Mouse (Mus musculus) heart, embryonic 11.5 days (tissue): ENCODE results near the gene H2-Ob. TPM values are rescaled to one million over a fixed set of nuclear protein-coding genes. Genes with fewer than 3 reads are reported as not detected.

Experiments used
- ATAC-seq: fragments of 200-750 bp; cut with Nextera tagmentation; replicated peaks from 2 replicates; pipeline ENCODE4 v1.8.0; 2017; ENCODE audit warnings: moderate library complexity; ENCODE audit not compliant: insufficient number of reproducible peaks, low FRiP score, low TSS enrichment
- H3K27ac ChIP-seq: fragments of 300-500 bp; sonication (generic); 2 replicates; pipeline ENCODE4 v1.5.1; 2014; ENCODE audit warnings: mild to moderate bottlenecking, low read depth, low read length
- H3K27me3 ChIP-seq: fragments of 300-500 bp; sonication (generic); 2 replicates; pipeline ENCODE4 v1.6.1; 2014; ENCODE audit warnings: mild to moderate bottlenecking, low read length, mixed read lengths; ENCODE audit not compliant: control insufficient read depth, insufficient read depth
- H3K36me3 ChIP-seq: fragments of 300-500 bp; sonication (generic); 2 replicates; pipeline ENCODE4 v1.6.1; 2014; ENCODE audit warnings: mild to moderate bottlenecking, low read length, moderate library complexity, mixed read lengths; ENCODE audit not compliant: control insufficient read depth, insufficient read depth
- H3K4me1 ChIP-seq: fragments of 300-500 bp; sonication (generic); 2 replicates; pipeline ENCODE4 v1.6.1; 2014; ENCODE audit warnings: low read length; ENCODE audit not compliant: control insufficient read depth, insufficient read depth
- H3K4me2 ChIP-seq: fragments of 300-500 bp; sonication (generic); 2 replicates; pipeline ENCODE4 v1.6.1; 2014; ENCODE audit warnings: mild to moderate bottlenecking, moderate library complexity
- H3K4me3 ChIP-seq: fragments of 300-500 bp; sonication (generic); 2 replicates; pipeline ENCODE4 v1.5.1; 2014; ENCODE audit warnings: low read depth, low read length
- H3K9ac ChIP-seq: fragments of 300-500 bp; sonication (generic); 2 replicates; pipeline ENCODE4 v1.6.1; 2014; ENCODE audit warnings: mild to moderate bottlenecking, low read depth, low read length, moderate library complexity
- H3K9me3 ChIP-seq: fragments of 300-500 bp; sonication (generic); replicated peaks from 2 replicates; pipeline ENCODE4 v1.6.1; 2016; ENCODE audit warnings: low read length; ENCODE audit not compliant: control insufficient read depth
- WGBS: fragments of 180-500 bp; shearing (Covaris S2); extraction: QIAGEN DNeasy Blood & Tissue Kit; methylation state at CpG from one replicate; pipeline ENCODE4 v1.1.7; 2014; ENCODE audit not compliant: insufficient replicate concordance; 5-methylcytosine and 5-hydroxymethylcytosine counted together
- polyA plus RNA-seq: library from polyadenylated mRNA; unstranded; fragments of >200 nt; fragmentation: Nextera tagmentation; extraction: Ambion mirVana; gene quantifications from 2 replicates; pipeline ENCODE4 v1.2.1, GENCODE M21; 2014

Gene H2-Ob
- polyA plus RNA-seq, 1 experiment from 2014 or later = not detected

- H3K27me3 ChIP-seq = peaks cover 4% of the 10 kb centered on the region; the same call in 1 of the 2 replicates
- no peaks in the 10 kb centered on the region for H3K4me1 ChIP-seq
- no peak overlapping the region for H3K9ac ChIP-seq
- H3K27ac ChIP-seq = no peak overlapping the region
- ATAC-seq = no peak
- H3K4me3 ChIP-seq = no peak overlapping the region
- H3K36me3 ChIP-seq = no peaks in the 10 kb centered on the region
- 0 out of 2 replicates have a peak, but pooled peaks cover 5% of the 10 kb centered on the region for H3K9me3 ChIP-seq
- H3K4me2 ChIP-seq = no peak overlapping the region
- 63% methylated on average over 10 of the region's 10 CpGs for WGBS
Measured at GRCm38 (mm10) chr17:34239601-34240041, 918 bp downstream of the H2-Ob start.

DNA sequence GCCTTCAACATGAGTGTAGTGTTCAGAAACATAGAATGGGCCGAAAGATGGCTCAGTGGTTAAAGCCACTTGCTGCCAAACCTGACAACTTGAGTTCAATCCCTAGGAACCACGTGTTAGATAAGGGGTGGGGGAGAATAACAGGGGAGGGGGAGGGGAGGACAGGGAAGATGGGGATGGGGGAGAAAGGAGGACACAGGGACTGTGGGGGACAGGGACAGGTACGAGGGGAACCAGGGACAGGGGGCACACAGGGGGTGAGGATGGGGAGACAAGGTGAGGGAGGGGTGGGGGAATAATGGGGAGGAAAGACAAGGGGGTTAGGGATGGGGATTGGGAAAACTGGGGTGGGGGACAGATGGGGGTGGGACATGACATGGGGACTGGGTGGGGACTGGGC is 1.7 kb downstream of the H2-Ob start:
- 0 out of 2 replicates have a peak, but pooled peaks cover 5% of the 10 kb centered on the region for H3K9me3 ChIP-seq
- H3K27ac ChIP-seq = no peak overlapping the region
- no peak overlapping the region for H3K4me3 ChIP-seq
- no peaks in the 10 kb centered on the region for H3K4me1 ChIP-seq
- no peak overlapping the region for H3K9ac ChIP-seq
- WGBS = 62% methylated on average over 3 of the region's 3 CpGs
- H3K27me3 ChIP-seq = peaks cover 4% of the 10 kb centered on the region; the same call in 1 of the 2 replicates
- no peaks in the 10 kb centered on the region for H3K36me3 ChIP-seq
- no peak overlapping the region for H3K4me2 ChIP-seq
- no peak for ATAC-seq

DNA sequence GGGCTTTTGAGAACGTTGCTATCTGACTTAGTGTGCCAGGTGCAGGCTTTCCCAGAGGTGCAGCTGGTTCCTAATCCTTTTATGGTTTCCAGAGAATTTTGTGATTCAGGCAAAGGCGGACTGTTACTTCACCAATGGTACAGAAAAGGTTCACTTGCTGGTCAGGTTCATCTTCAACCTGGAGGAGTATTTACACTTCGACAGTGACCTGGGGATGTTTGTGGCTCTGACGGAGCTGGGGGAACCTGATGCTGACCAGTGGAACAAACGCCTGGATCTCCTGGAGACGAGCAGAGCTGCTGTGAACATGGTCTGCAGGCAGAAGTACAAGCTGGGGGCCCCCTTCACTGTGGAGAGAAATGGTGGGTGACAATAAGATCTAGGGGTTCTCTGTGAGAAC is 2.2 kb downstream of the H2-Ob start:
- ATAC-seq = no peak
- 74% methylated on average over 6 of the region's 6 CpGs for WGBS
- Histone ChIP-seq H3K4me3 (no peak overlapping the region), H3K27ac (no peak overlapping the region), H3K4me1 (no peaks in the 10 kb centered on the region), H3K9ac (no peak overlapping the region), H3K9me3 (0 out of 2 replicates have a peak, but pooled peaks cover 5% of the 10 kb centered on the region), H3K27me3 (peaks cover 4% of the 10 kb centered on the region; the same call in 1 of the 2 replicates), H3K36me3 (no peaks in the 10 kb centered on the region), H3K4me2 (no peak overlapping the region)

- Histone ChIP-seq H3K27me3 (peaks cover 4% of the 10 kb centered on the region; the same call in 1 of the 2 replicates), H3K4me3 (no peak overlapping the region), H3K4me1 (no peaks in the 10 kb centered on the region), H3K9ac (no peak overlapping the region), H3K4me2 (no peak overlapping the region), H3K27ac (no peak overlapping the region), H3K36me3 (no peaks in the 10 kb centered on the region), H3K9me3 (0 out of 2 replicates have a peak, but pooled peaks cover 5% of the 10 kb centered on the region)
- ATAC-seq = no peak
- WGBS = 76% methylated on average over 4 of the region's 4 CpGs
Measured at GRCm38 (mm10) chr17:34244656-34245055, 6.0 kb downstream of the H2-Ob start.

GRCm38 (mm10) chr17:34247047-34247446 is 8.3 kb downstream of the H2-Ob start:
- WGBS = 79% methylated on average over 3 of the region's 3 CpGs
- ATAC-seq = no peak
- Histone ChIP-seq H3K4me2 (no peak overlapping the region), H3K9me3 (0 out of 2 replicates have a peak, but pooled peaks cover 2% of the 10 kb centered on the region), H3K27me3 (peaks cover 4% of the 10 kb centered on the region; the same call in 1 of the 2 replicates), H3K4me1 (no peaks in the 10 kb centered on the region), H3K27ac (no peak overlapping the region), H3K36me3 (no peaks in the 10 kb centered on the region), H3K9ac (no peak overlapping the region), H3K4me3 (no peak overlapping the region)

DNA sequence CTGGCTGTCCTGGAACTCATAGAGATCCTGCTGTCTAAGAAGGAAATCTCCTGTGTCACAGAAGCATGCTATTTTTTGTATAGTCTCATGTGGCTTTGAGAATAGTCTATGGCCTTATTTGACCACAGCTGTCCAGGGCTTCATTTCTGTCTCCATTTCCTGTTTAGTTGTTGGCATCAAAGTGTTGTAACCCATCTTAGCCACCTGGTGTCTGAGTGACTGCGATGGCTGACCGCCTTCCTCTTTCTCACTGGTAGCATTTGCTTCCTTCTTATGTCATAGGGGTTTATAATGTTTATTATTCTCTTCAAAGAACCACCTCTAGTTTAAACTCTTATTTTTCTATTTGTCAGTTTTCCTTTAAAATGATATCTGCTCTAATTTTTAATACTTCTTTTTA is 10.1 kb downstream of the H2-Ob start:
- ATAC-seq = no peak
- no peaks in the 10 kb centered on the region for H3K27me3 ChIP-seq
- no peak overlapping the region for H3K4me2 ChIP-seq
- no peak overlapping the region for H3K4me3 ChIP-seq
- H3K9me3 ChIP-seq = no peaks in the 10 kb centered on the region
- no peak overlapping the region for H3K27ac ChIP-seq
- no peak overlapping the region for H3K9ac ChIP-seq
- WGBS = 66% methylated on average over 2 of the region's 2 CpGs
- no peaks in the 10 kb centered on the region for H3K36me3 ChIP-seq
- H3K4me1 ChIP-seq = no peaks in the 10 kb centered on the region

DNA sequence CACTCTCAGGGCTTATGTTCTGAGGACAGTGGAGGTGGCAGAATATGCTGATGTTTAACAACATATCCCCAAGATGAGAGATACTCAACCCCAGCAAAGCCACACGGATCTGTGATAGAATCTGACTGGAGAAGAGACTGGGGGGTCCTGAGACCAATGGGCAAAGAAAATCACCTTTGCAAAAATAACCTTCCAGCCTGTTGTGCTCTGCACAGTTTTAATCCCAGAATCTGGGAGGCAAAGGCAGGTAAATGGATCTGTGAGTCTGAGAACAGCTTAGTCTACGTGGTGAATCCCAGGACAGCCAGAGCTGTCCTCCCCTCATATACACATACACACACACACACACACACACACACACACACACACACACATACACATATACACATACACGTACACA is 10.7 kb downstream of the H2-Ob start:
- Histone ChIP-seq H3K4me1 (no peaks in the 10 kb centered on the region), H3K36me3 (no peaks in the 10 kb centered on the region), H3K9me3 (no peaks in the 10 kb centered on the region), H3K4me2 (no peak overlapping the region), H3K4me3 (no peak overlapping the region), H3K27ac (no peak overlapping the region), H3K9ac (no peak overlapping the region), H3K27me3 (no peaks in the 10 kb centered on the region)
- no peak for ATAC-seq
- WGBS = 40% methylated on average over 3 of the region's 3 CpGs

GRCm38 (mm10) chr17:34249878-34250277 is 11.2 kb downstream of the H2-Ob start:
- Histone ChIP-seq H3K9ac (no peak overlapping the region), H3K36me3 (no peaks in the 10 kb centered on the region), H3K4me1 (no peaks in the 10 kb centered on the region), H3K4me2 (no peak overlapping the region), H3K27me3 (no peaks in the 10 kb centered on the region), H3K4me3 (no peak overlapping the region), H3K9me3 (no peaks in the 10 kb centered on the region), H3K27ac (no peak overlapping the region)
- WGBS = 24% methylated on average over 4 of the region's 4 CpGs
- no peak for ATAC-seq

DNA sequence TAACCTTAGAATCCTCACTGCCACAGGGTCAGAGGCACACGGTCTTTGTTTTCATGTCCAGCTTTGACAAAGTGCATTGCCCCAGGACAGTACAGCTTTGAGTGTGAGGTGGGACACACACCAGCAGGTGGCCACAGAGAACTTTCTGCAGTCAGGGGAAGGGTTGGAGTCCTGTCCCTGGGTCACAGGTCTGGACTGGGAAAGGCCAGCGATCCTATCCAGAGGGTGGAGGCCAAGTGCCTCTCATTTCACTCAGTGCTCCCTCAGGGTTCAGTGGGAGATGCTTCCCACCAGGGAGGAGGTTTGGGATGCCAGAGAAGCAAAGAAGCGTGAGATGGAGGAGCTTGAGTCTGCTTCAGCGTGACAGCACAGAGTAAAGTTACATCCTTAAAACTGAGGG is 13.0 kb downstream of the H2-Ob start:
- Histone ChIP-seq H3K27ac (no peak overlapping the region), H3K36me3 (no peaks in the 10 kb centered on the region)

More for the DNA sequence above, 13.0 kb downstream of the H2-Ob start:
- Histone ChIP-seq H3K9me3 (no peaks in the 10 kb centered on the region), H3K4me3 (no peak overlapping the region), H3K9ac (no peak overlapping the region), H3K4me1 (no peaks in the 10 kb centered on the region), H3K4me2 (no peak overlapping the region), H3K27me3 (no peaks in the 10 kb centered on the region)
- no peak for ATAC-seq
- 52% methylated on average over 4 of the region's 4 CpGs for WGBS
